Mouse (Mus musculus) right cerebral cortex, adult 2 months (tissue): ENCODE results near the gene Lima1.
A peak's percentile ranks its signal among the peaks of the same experiment; 100 is the strongest.
"Not testable (repeated sequence)": the region's sequence is repeated elsewhere in the genome, so short reads cannot be mapped to it uniquely, and the experiment has no call there.

ENCODE experiments used
- DNase-seq, 2 experiments: peaks; one replicate each; pipeline ENCODE4 v3.0.0; 2021 to 2022; ENCODE audit warnings: low spot score in 2 of 2

Lima1 gene

GRCm38 (mm10) chr15:99834681-99835080 lies 40.6 kb downstream of the Lima1 start:
- no peak for DNase-seq

DNA sequence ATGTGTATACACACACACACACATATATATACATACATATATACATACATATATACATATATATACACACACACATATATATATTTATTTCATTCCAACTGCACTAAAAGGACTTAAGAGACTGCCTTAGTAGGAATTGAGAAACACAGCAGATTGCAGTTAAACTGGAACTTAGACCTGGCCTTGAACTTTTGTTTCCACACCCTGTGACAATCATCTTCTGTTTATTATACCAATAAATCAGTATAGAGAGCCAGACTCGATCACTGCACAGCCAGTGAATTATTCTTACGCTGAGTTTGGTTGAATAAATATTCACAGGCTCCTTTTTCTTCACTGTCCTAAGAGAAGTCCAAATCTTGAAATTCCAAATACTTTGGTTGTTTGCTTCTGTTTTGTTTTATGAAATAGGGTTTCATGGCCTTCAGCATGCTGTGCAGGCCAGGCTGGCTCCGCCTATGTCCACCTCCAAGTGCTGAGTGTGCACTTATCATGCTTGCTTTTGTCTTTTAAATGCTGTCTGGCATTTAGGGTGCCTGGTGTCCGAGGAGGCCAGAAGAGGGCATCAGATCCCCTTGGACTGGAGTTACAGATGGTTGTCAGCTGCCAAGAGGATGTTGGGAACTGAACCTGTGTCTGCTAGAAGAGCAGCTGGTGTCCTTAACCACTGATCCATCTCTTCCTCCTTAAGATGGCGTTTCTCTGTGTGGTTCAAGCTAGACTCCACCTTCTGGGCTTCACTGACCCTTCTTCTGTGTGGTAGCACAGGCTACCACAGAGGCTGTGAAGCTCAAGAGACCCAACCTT lies 41.4 kb downstream of the Lima1 start:
- DNase-seq: no peak

- no peak for DNase-seq
Measured at GRCm38 (mm10) chr15:99831535-99831934, 43.7 kb downstream of the Lima1 start.

- no peak for DNase-seq
Measured at GRCm38 (mm10) chr15:99828061-99828460, 47.2 kb downstream of the Lima1 start.

GRCm38 (mm10) chr15:99826210-99826888 lies 48.9 kb downstream of the Lima1 start:
- no peak for DNase-seq

- no peak for DNase-seq
Measured at GRCm38 (mm10) chr15:99825211-99825610, 50.0 kb downstream of the Lima1 start.

- DNase-seq: no peak
Measured at GRCm38 (mm10) chr15:99823322-99823898, 51.8 kb downstream of the Lima1 start.

- not testable (repeated sequence) for DNase-seq
Measured at GRCm38 (mm10) chr15:99822501-99822900, 52.8 kb downstream of the Lima1 start.

DNA sequence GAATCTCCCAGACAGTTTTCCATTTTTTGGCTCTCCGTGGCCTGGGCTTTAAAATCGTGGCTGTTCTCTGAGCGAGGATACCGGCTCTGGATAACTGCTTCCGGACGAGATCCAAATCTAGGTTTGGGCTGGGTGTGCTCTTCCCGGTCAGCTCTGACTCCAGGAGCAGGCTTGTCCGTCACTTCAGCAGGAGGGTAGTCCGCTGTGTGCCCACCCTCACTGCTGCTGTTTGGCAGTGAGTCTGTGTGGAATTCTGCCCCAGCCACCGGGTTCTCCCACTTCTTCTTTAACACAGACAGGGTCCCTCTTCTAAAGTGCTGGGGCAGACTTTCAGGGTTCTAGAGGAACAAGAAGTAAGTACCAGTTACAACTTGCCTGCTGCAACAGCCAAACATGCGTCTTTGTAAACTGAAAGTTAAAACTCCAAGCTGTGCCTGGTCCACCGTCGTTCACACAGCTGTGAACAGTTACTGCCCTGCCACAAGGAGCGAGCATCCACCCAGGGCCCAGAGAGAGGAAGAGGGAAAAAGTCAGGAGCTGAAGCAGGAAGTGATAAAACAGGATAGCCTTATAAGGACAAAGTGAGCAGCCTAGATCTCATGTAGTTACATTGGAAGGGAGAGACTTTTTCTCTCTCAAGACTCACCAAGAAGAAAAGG lies 55.5 kb downstream of the Lima1 start:
- no peak for DNase-seq

DNA sequence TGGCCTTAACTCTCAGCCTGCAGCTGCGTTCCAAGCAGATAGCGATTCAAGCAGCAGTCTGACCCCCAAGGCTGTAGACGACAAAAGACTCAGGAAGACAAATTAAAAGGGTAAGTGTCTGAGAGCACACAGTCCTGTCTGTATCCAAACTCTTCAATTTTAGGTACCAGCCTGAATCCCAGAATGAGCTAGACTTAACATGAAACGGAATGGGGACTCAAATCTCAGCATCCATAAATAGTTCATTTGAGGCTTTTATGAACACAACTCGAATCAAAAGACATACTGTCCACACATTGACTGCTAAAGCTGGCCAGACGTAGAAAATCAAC lies 56.2 kb downstream of the Lima1 start:
- DNase-seq: no peak

DNA sequence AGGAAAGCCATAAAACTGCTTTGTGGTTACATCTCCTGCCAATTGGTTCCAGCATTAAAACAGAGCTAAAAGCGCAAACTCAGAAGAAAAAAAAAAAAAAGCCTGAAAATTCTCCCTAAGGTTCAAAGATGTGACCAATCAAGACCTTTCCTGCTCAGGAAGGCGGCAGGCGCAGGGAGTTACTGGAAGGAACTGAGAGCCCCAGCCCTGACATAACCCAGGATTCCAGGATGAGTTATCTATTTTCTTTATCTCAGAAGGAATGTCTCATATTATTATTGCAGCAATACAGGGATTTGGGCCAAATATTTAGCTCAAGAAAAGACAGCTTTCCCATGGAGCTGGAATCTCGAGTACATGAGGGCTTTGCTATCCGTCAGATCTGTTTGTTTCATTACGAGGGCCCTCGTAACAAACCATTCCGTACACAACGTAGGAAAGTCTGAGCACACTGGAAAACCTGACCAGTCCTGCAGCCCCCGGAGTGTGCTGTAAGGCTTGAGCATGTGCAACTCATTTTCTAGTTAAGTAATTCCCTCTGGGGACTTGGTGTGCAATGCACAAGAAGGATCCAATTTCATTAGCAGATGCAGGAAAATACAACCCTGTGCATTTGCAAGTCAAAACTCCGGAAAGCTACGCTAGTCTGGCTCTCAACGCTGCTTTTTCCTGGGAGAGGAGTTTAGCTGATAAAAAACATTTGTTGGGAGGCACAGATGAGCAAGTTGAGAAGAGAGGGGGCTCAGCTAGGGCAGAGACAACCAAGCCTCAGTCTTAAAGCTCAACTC lies 56.7 kb downstream of the Lima1 start:
- DNase-seq: no peak

DNA sequence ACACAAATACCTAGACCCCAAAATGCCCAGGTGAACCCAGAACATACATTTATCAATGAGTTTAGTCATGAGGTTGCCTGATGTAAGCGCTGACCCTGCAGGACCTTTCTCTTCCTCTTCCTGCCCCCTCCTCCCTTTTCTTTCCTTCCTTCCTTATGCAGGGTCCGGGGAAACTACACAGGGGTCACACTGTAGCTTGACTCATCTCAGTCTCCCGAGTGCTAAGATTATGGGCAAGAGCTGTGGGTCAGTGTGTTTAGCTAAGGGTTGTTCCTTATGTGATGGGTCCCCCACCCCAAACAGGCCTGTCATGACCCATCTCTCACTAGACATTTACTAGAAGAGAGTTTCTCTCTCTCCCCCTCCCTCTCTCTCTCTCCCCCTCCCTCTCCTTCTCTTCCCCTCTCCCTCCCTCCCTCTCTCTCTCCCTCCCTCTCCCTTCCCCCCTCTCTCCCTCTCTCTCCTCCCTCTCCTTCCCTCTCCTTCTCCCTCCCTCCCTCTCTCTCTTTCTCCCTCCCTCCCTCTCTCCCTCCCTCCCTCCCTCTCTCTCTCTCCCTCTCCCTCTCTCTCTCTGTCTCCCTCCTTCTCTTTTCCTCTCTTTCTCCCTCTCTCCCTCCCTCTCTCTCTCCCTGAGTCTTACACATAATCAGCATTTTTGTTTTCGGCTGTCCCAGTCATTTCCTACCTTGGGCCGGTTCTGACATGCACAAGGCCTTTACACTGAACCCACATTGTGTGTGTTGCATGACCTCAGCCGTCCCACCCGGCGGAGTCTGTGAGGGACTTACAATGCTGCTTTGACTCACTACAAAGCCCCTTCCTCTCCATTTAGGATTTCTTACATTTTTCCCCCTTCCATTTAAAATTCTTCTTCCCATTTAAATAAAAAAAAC lies 57.7 kb downstream of the Lima1 start:
- no peak for DNase-seq

- DNase-seq: no peak
Measured at GRCm38 (mm10) chr15:99815999-99816398, 59.3 kb downstream of the Lima1 start.

DNA sequence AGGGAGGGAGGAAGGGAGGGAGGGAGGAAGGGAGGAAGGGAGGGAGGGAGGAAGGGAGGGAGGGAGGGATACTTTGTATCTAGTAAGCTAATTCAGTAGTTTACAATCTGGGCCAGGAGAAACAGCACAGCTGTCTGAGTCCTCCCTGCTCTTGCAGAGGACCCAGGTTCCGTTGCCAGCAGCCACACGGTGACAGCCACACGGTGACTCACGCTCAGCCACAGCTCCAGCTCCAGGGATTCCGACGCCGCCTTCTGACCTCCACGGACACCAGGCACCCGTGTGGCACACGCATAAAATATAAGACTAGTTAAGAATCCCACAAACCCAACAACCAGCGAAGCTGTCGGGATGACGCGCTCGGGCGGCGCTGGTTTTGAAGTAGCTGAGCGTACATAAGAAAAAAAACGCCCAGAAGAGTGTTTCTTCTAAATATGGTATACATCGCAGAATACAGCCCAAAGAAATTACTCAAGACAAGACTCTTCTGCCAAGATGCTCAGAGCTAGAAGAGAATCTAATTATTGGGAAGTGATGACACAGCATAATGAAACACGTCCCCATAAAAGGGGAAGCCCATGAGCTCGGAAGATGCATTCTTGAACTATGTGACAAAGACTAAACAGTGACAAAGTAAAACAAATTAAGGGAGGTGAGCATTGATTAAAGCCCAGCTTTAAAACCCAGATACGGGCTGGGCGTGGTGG lies 60.5 kb downstream of the Lima1 start:
- no peak for DNase-seq

- DNase-seq: no peak
Measured at GRCm38 (mm10) chr15:99813639-99814038, 61.6 kb downstream of the Lima1 start.

DNA sequence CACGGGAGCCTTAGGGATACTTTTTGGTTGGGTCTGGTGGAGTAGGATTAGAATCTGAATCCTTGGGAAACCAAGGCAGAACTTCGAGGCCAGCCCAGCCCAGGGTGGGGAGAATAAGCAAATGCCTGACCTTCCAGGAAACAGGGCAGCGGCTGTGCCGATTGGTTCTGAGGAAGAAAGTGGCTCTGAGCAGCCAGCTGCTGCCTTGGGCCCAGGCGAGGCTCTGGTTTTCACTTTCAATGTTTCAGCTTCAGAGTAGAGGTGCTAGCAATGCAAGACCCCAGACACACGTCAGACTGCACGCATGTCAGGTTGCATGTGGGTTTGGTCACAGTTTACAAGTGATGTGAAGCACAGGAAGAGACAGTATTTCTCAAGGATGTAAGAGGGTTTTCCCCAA lies 63.2 kb downstream of the Lima1 start:
- no peak for DNase-seq

DNA sequence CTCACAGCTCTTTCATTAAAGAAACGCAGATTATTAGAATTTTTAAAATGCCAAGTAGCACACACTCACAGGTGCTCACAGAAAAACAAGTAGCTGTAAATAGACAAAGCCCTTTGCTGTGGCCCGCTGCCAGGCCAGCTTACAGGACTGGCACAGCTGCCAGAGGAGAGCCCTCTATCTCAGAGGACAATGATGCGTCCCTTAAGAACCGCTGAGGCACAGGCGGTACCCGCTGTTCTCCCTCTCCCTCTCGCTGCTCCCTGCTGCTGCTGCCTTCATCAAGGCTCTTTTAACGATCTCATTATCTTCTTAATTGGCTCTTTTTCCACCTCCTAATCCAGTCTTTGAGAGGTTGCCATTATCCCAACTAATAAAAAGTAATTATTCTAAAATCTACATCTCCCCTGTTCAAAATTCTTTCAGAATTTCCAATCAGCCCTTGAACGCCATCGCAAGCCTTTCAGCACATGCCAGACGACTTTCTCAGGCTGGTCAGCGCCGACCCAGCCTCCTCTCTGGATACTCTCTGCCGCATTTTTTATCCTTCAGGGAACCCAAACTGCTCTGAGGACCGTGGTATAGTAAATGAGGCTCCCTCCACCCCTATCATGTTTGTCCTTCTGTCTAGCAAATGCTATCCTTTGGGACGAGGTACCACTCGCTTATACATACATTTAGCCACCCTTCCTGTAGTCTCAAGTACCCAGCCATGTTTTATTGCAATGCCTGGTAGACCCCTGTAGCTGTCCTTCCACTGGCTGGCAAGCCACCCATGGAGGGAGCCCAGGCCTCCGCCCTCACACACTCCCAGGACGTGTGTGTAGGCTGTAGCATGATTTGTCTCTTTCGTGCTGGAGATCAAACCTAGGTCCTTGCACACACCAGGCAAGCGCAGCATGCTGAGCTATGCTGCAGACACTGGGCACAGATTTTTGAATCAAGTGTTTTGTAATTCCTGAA lies 67.2 kb downstream of the Lima1 start:
- DNase-seq: peak in 1 of 2 experiments; percentile 45

DNA sequence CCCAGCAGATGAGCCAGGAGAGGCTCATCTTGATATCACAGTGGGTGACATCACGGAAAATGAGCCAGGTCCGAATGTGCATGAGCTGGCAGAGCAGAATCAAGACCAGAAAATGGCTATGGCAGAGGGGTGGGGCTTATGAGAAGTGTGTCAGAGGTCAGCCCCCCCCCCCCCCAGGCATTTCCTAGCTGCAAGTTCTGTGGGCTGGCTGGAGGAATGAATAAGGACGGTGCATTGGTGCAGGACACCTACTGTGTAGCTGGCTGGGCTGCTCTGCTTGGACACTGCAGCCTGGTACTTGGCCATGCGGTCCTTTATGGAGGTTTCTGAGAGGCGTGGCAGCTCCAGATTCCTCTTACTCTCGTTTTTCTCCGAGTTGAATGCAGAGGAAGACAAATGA lies 69.1 kb downstream of the Lima1 start:
- no peak for DNase-seq

- DNase-seq: no peak
Measured at GRCm38 (mm10) chr15:99805673-99806072, 69.6 kb downstream of the Lima1 start.
